Mouse (Mus musculus) neural tube, embryonic 10.5 days (tissue): ENCODE results near the gene Tlr11.

Source experiments
- DNase-seq: peaks from one replicate; pipeline ENCODE4 v3.0.0-alpha.2; 2017; ENCODE audit warnings: low spot score; ENCODE audit errors: extremely low spot score

Tlr11 gene

DNA sequence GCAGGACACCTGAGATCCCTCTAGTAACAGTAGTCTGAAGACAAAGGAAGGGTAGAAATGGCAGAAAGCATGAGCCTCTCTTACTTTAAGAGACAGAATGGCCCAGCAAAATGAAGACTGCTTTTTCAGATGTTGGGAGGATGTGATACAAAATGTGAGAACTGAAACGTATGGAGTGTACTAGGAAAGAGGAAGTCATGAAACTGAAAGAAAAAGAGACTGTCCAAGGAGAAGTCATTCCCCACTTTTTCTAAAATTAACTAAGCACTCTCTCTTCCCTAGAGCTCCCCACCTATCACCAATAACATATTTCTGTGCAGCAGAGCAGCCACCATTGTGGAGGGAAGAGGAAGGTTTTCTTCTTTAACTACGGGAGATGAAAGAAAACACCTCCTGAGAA is at the start of gene Tlr11:
TSS of gene Tlr11 (plus strand) at position 322 of the 400 bp plus-strand sequence.
- no peak for DNase-seq

DNA sequence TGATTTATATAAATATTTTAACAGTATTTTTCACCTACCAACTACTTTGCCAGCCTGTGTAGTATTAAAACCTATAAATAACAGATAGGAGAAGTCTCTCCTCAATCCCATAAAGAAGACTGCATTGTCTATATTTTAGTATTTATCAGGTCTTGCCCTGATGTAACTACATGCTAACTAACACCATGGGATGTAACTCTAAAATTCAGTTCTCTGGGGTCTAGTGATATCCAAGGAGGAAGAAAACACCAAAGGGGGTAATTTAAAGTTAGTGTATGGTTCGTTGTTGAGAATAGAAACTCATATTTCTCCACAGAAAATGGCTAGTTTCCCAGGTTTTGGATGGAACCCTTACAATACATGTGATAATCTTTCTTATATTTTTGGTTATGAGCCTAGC is 31.1 kb upstream of the Tlr11 start, which contains the start of gene Olfr734:
TSS of gene Olfr734 (minus strand) at position 101 of the 400 bp plus-strand sequence.
- DNase-seq = no peak

DNA sequence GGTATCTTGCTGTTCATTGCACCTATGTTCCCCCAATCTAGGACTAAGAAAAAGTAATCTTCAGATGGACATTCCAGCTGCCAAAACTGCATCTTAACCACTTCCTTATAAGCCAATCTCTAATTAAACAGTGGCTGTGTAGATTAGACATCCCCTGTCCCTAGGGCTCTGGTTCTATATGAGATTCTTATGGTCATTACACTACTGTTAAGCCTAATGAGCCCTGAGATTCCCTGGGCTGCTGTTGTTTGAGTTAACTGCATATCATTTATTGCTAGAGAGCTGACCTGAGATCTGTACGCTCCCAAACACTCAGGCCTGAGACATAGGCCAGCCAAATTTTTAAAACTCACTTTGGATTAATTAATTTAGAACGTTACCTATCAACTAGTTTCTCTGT is 8.9 kb upstream of the Tlr11 start, which contains the start of gene Olfr735:
TSS of gene Olfr735 (minus strand) at position 77 of the 400 bp plus-strand sequence.
- no peak for DNase-seq

DNA sequence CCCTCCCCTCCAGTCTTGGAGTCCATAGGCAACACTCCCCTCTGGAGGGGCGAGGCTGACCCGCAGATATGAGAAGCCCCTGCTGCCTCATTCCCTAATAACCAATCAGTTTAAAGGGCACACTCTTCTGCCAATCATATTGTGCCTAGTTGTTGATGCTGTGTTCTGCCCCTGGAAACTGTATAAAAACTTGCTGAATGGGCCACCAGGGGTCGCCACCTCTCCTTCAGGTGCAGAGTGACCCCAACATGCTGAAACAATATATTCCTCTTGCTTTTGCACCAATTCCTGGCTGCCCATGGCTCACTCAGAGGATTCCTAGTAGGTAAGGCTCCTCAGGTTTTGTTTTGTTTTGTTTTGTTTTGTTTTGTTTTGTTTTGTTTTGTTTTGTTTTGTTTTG is 5.3 kb upstream of the Tlr11 start:
- DNase-seq = no peak

DNA sequence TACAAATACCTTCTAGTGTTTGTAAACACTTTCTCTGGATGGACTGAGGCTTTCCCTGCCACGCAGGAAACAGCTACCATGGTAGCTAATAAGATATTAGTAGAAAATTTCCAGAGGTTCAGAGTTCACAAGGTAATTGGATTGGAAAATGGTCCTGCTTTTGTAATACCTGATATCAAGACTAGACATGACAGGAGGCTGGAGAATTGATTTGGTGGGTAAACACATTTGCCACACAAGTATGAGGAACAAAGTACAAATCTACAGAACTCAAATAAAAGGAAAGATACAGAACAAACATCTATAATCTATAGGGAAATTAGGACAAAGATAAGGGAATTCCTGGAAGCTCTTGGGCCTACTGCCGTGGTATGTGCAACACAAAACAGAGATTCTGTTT is 989 bp upstream of the Tlr11 start:
- DNase-seq = no peak

DNA sequence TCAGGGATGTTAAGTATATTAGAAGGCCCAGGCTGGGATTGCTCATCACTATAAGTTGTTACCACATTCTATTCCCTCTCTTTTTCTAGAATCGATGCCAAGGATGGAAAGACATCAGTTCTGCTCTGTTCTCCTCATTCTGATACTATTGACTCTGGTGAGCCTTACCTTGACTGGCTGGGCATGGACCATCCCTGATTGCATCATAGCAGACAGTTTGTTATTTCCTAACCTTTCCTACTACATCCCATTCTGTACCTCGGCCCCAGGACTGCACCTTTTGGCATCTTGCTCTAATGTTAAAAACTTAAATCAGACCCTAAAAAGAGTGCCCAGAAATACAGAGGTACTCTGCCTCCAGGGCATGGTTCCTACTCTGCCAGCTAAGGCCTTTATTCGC is 2.8 kb downstream of the Tlr11 start:
- no peak for DNase-seq

DNA sequence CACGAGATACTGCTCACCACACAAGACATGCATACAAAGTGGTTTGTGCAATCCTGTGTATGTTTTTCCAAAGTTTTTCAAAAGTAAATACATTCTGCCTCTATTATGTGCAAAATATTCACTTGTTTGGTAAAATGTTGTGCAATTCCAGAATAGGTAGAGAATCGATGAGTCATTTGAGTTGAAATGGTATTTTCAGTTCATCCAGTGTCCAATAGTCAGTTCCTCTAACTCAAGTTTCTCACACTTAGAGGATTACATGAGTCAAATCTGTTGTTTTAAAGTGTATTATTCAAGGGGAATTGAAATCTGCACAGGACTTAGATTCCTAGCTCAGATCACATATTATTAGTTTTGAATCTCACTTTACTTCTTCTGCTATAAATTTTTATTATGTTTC is 5.8 kb downstream of the Tlr11 start:
- no peak for DNase-seq

DNA sequence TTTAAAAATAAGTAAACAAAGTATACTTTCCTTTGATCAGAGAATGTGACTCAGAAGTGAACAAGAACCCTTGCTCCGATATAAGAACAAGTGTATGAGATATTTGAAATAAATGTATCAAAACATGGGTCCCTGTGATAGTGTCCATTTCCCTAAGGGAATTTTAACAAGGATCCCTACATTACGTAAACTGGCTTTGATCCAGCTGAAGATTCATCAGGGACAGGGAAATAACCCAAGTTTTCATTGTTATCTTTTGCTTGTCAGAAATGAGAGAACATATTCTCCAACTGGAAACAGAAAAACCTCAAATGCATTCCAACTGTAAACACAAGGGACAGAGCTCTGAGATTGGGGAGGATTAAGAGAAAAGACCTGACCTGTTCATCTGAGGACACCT is 23.1 kb downstream of the Tlr11 start, which contains the start of gene Olfr736:
TSS of gene Olfr736 (plus strand) at position 301 of the 400 bp plus-strand sequence.
- DNase-seq = no peak

DNA sequence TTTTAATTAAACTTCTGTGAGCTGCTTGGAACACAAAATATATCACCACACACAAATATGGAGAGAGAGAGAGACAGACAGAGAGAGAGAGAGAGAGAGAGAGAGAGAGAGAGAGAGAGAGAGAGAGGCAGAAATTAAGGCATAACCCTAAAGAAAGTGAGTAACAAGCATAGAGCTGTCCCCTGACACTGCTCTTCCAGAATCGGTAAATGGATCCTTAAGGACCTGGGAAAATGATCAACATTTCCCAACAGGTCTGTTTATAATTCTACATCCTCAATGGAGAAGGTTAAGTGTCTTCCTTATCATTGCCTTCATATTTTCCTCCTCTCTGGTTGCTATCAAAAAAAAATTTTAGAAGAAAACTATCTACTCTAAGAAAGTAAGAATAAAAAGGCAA is 49.6 kb downstream of the Tlr11 start, which contains the start of gene Olfr738:
TSS of gene Olfr738 (plus strand) at position 301 of the 400 bp plus-strand sequence.
- no peak for DNase-seq
